Mouse (Mus musculus) embryonic facial prominence, embryonic 10.5 days (tissue): Measurements from ENCODE around the gene Rph3a. TPM values are rescaled to one million over a fixed set of nuclear protein-coding genes. Genes with fewer than 3 reads are reported as not detected.

ENCODE experiments used
- DNase-seq: peaks from one replicate; pipeline ENCODE4 v3.0.0-alpha.2; 2017; ENCODE audit warnings: low spot score
- H3K27ac ChIP-seq: fragments of 300-500 bp; sonication (generic); replicated peaks from 2 replicates; pipeline ENCODE4 v1.5.1; 2016; ENCODE audit warnings: mild to moderate bottlenecking
- H3K27me3 ChIP-seq: fragments of 300-500 bp; sonication (generic); replicated peaks from 2 replicates; pipeline ENCODE4 v1.6.1; 2016; ENCODE audit warnings: low read depth, mild to moderate bottlenecking; ENCODE audit not compliant: poor library complexity, severe bottlenecking
- H3K36me3 ChIP-seq: fragments of 300-500 bp; sonication (generic); replicated peaks from 2 replicates; pipeline ENCODE4 v1.6.1; 2016; ENCODE audit warnings: mild to moderate bottlenecking, moderate library complexity
- H3K4me1 ChIP-seq: fragments of 300-500 bp; sonication (generic); 2 replicates; pipeline ENCODE4 v1.6.1; 2016
- H3K4me3 ChIP-seq: fragments of 300-500 bp; sonication (generic); 2 replicates; pipeline ENCODE4 v1.5.1; 2016; ENCODE audit warnings: mild to moderate bottlenecking, moderate library complexity
- H3K9me3 ChIP-seq: fragments of 300-500 bp; sonication (generic); 2 replicates; pipeline ENCODE4 v1.6.1; 2016; ENCODE audit warnings: mild to moderate bottlenecking
- WGBS: fragments of 180-500 bp; shearing (Covaris S2); methylation state at CpG from one replicate; pipeline ENCODE4 v1.1.7; 2016; 5-methylcytosine and 5-hydroxymethylcytosine counted together
- polyA plus RNA-seq: library from polyadenylated mRNA; unstranded; fragments of >200 nt; fragmentation: Nextera tagmentation; extraction: Ambion mirVana; gene quantifications from 2 replicates; pipeline ENCODE4 v1.2.1, GENCODE M21; 2016

The Rph3a gene
- 0.14 and 0.20 TPM in 2 replicates for polyA plus RNA-seq

GRCm38 (mm10) chr5:121009811-121010569, at the start of gene Rph3a:
Gene Rph3a (minus strand): TSS chr5:121010092.
- Histone ChIP-seq H3K27me3 (peaks cover 28% of the 10 kb centered on the region), H3K4me1 (peaks cover 9% of the 10 kb centered on the region; the same call in 1 of the 2 replicates), H3K27ac (no peak within 1 kb of the TSS), H3K4me3 (peak within 1 kb of the TSS; percentile 37), H3K36me3 (no peaks in the 10 kb centered on the region), H3K9me3 (no peaks in the 10 kb centered on the region)
- WGBS, result 72% methylated on average over 12 of the region's 12 CpGs
- no peak for DNase-seq

GRCm38 (mm10) chr5:121058261-121058660, 48.4 kb upstream of the Rph3a start:
- no peaks in the 10 kb centered on the region for H3K4me1 ChIP-seq
- no peaks in the 10 kb centered on the region for H3K9me3 ChIP-seq
- WGBS, result 94% methylated on average over 11 of the region's 11 CpGs
- no peak overlapping the region for H3K4me3 ChIP-seq
- H3K27ac ChIP-seq, result no peak overlapping the region
- no peaks in the 10 kb centered on the region for H3K36me3 ChIP-seq
- H3K27me3 ChIP-seq, result no peaks in the 10 kb centered on the region
- DNase-seq, result no peak

- no peaks in the 10 kb centered on the region for H3K36me3 ChIP-seq
- no peak overlapping the region for H3K4me3 ChIP-seq
- H3K27me3 ChIP-seq, result no peaks in the 10 kb centered on the region
- WGBS, result 87% methylated on average over 9 of the region's 9 CpGs
- H3K27ac ChIP-seq, result no peak overlapping the region
- no peaks in the 10 kb centered on the region for H3K9me3 ChIP-seq
- DNase-seq, result no peak
- H3K4me1 ChIP-seq, result no peaks in the 10 kb centered on the region
Measured at GRCm38 (mm10) chr5:121053886-121054285, 44.0 kb upstream of the Rph3a start.

- no peaks in the 10 kb centered on the region for H3K9me3 ChIP-seq
- 74% methylated on average over 9 of the region's 9 CpGs for WGBS
- no peaks in the 10 kb centered on the region for H3K27me3 ChIP-seq
- no peak overlapping the region for H3K4me3 ChIP-seq
- no peak for DNase-seq
- no peaks in the 10 kb centered on the region for H3K36me3 ChIP-seq
- no peak overlapping the region for H3K27ac ChIP-seq
- H3K4me1 ChIP-seq, result no peaks in the 10 kb centered on the region; the same call in 1 of the 2 replicates
Measured at GRCm38 (mm10) chr5:121041791-121042190, 31.9 kb upstream of the Rph3a start.

GRCm38 (mm10) chr5:121039465-121039864, 29.6 kb upstream of the Rph3a start:
- WGBS, result 83% methylated on average over 9 of the region's 9 CpGs
- no peaks in the 10 kb centered on the region for H3K36me3 ChIP-seq
- H3K27ac ChIP-seq, result no peak overlapping the region
- H3K27me3 ChIP-seq, result no peaks in the 10 kb centered on the region
- no peaks in the 10 kb centered on the region; the same call in 1 of the 2 replicates for H3K4me1 ChIP-seq
- H3K9me3 ChIP-seq, result no peaks in the 10 kb centered on the region
- DNase-seq, result no peak
- no peak overlapping the region for H3K4me3 ChIP-seq

- no peak overlapping the region for H3K27ac ChIP-seq
- no peak for DNase-seq
- 0 out of 2 replicates have a peak, but pooled peaks cover 3% of the 10 kb centered on the region for H3K9me3 ChIP-seq
- H3K4me1 ChIP-seq, result no peaks in the 10 kb centered on the region
- no peaks in the 10 kb centered on the region for H3K36me3 ChIP-seq
- no peak overlapping the region for H3K4me3 ChIP-seq
- 80% methylated on average over 9 of the region's 9 CpGs for WGBS
- H3K27me3 ChIP-seq, result no peaks in the 10 kb centered on the region
Measured at GRCm38 (mm10) chr5:121030161-121030560, 20.3 kb upstream of the Rph3a start.

- no peak for DNase-seq
- WGBS, result 78% methylated on average over 9 of the region's 9 CpGs
- Histone ChIP-seq H3K27me3 (no peaks in the 10 kb centered on the region), H3K27ac (no peak overlapping the region), H3K4me3 (no peak overlapping the region), H3K4me1 (no peaks in the 10 kb centered on the region), H3K36me3 (no peaks in the 10 kb centered on the region), H3K9me3 (no peaks in the 10 kb centered on the region)
Measured at GRCm38 (mm10) chr5:121019505-121019904, 9.6 kb upstream of the Rph3a start.

- H3K4me3 ChIP-seq, result no peak overlapping the region
- 69% methylated on average over 5 of the region's 5 CpGs for WGBS
- no peaks in the 10 kb centered on the region for H3K4me1 ChIP-seq
- no peaks in the 10 kb centered on the region for H3K9me3 ChIP-seq
- no peak overlapping the region for H3K27ac ChIP-seq
- no peaks in the 10 kb centered on the region for H3K36me3 ChIP-seq
- no peaks in the 10 kb centered on the region for H3K27me3 ChIP-seq
- no peak for DNase-seq
Measured at GRCm38 (mm10) chr5:121017699-121018098, 7.8 kb upstream of the Rph3a start.

- 32% methylated on average over 12 of the region's 12 CpGs for WGBS
Measured at GRCm38 (mm10) chr5:121016405-121016804, 6.5 kb upstream of the Rph3a start.

GRCm38 (mm10) chr5:121014496-121014895, 4.6 kb upstream of the Rph3a start:
- Histone ChIP-seq H3K27me3 (peaks cover under 1% of the 10 kb centered on the region), H3K4me1 (peaks cover 2% of the 10 kb centered on the region; the same call in 1 of the 2 replicates), H3K4me3 (no peak overlapping the region), H3K9me3 (no peaks in the 10 kb centered on the region), H3K36me3 (no peaks in the 10 kb centered on the region), H3K27ac (no peak overlapping the region)
- WGBS, result 89% methylated on average over 2 of the region's 2 CpGs
- no peak for DNase-seq

More at GRCm38 (mm10) chr5:121016405-121016804, 6.5 kb upstream of the Rph3a start:
- Histone ChIP-seq H3K4me3 (no peak overlapping the region), H3K36me3 (no peaks in the 10 kb centered on the region), H3K9me3 (no peaks in the 10 kb centered on the region), H3K27ac (no peak overlapping the region), H3K27me3 (no peaks in the 10 kb centered on the region), H3K4me1 (no peaks in the 10 kb centered on the region)
- no peak for DNase-seq

GRCm38 (mm10) chr5:121011962-121012361, 2.1 kb upstream of the Rph3a start:
- no peak overlapping the region for H3K4me3 ChIP-seq
- no peak overlapping the region for H3K27ac ChIP-seq
- H3K4me1 ChIP-seq, result peaks cover 9% of the 10 kb centered on the region; the same call in 1 of the 2 replicates
- H3K27me3 ChIP-seq, result peaks cover 26% of the 10 kb centered on the region
- no peak for DNase-seq
- no peaks in the 10 kb centered on the region for H3K36me3 ChIP-seq
- no peaks in the 10 kb centered on the region for H3K9me3 ChIP-seq
- WGBS, result 23% methylated on average over 2 of the region's 2 CpGs

- Histone ChIP-seq H3K4me1 (peaks cover 9% of the 10 kb centered on the region; the same call in 1 of the 2 replicates), H3K4me3 (peak overlapping the region; percentile 37), H3K27ac (no peak overlapping the region), H3K36me3 (no peaks in the 10 kb centered on the region), H3K9me3 (no peaks in the 10 kb centered on the region), H3K27me3 (peaks cover 28% of the 10 kb centered on the region)
- DNase-seq, result peak; percentile 87
- under 1% methylated on average over 19 of the region's 19 CpGs for WGBS
Measured at GRCm38 (mm10) chr5:121009406-121009805, 486 bp downstream of the Rph3a start.
